ENCODE assay signal across 19 mouse cellular contexts in genomic region chr15:35229614-35230013, GRCm38 (mm10).
DNase-seq lines count a peak whose midpoint lies in the region; ATAC-seq and TF ChIP-seq lines count a peak whose summit lies in the region.
"Had no signal": no experiment of that assay in that cellular context is flagged by ENCODE, and none has a peak within 500 bp of the region (broad histone marks: within the 10 kb centered on the region; RNA-seq: fewer than 3 reads in every experiment).

No protein-coding gene starts in this region.

- no peak for DNase-seq in embryonic facial prominence, embryonic 10.5 days (ENCODE audit: low spot score)
- DNase-seq in kidney, adult 2 months = no peak
- DNase-seq in kidney, adult 8-10 months = no peak
- no peak for DNase-seq in lung, embryonic 14.5 days
- DNase-seq in lung, postnatal 4 days = no peak
- no peak for DNase-seq in liver, embryonic 14.5 days (ENCODE audit: low read depth in 3 of 3, low spot score in 3 of 3)
- DNase-seq in urinary bladder, adult 2 months (ENCODE audit: low spot score) = no peak
- DNase-seq: cerebellum, adult 9-11 months; gastrocnemius, postnatal 36 days; layer of hippocampus, postnatal 36 days; right cerebral cortex, postnatal 4 days; thymus, postnatal 25 days had no signal

- 92% methylated on average over 3 of the region's 3 CpGs for WGBS in embryonic facial prominence, embryonic 13.5 days
- 78% methylated on average over 3 of the region's 3 CpGs for WGBS in embryonic facial prominence, embryonic 10.5 days
- 89% methylated on average over 3 of the region's 3 CpGs for WGBS in kidney, adult 2 months
- 84% methylated on average over 3 of the region's 3 CpGs for WGBS in lung, embryonic 14.5 days
- 54% methylated on average over 3 of the region's 3 CpGs for WGBS in liver, embryonic 14.5 days (ENCODE audit: insufficient replicate concordance)

- no peak for TF ChIP-seq POLR2A in kidney, adult 2 months (IDR thresholded peaks at IDR 0.05; ENCODE audit: low read depth, low read length)

- peak; percentile 39 for TF ChIP-seq CTCF in kidney, adult 2 months (conservative IDR thresholded peaks at IDR 0.05; ENCODE audit: insufficient read depth, insufficient read length, low read depth, low read length)
- TF ChIP-seq CTCF in lung, embryonic 14.5 days (IDR thresholded peaks at IDR 0.05; ENCODE audit: low read depth) = 0 out of 2 replicates have a peak, but pooled peaks have one; percentile 21
- peak; percentile 45; the same call in 1 of the 2 replicates for TF ChIP-seq CTCF in liver, embryonic 14.5 days (IDR thresholded peaks at IDR 0.05; ENCODE audit: low read depth)

- no peaks in the 10 kb centered on the region for H3K4me1 ChIP-seq in embryonic facial prominence, embryonic 13.5 days
- no peaks in the 10 kb centered on the region for H3K4me1 ChIP-seq in embryonic facial prominence, embryonic 10.5 days
- H3K4me1 ChIP-seq in kidney, adult 2 months (ENCODE audit: control insufficient read depth, insufficient read depth, low read length) = no peaks in the 10 kb centered on the region
- H3K4me1 ChIP-seq in lung, embryonic 14.5 days (ENCODE audit: insufficient read depth) = no peaks in the 10 kb centered on the region
- H3K4me1 ChIP-seq in liver, embryonic 14.5 days (replicated peaks; ENCODE audit: control insufficient read depth in 2 of 2, insufficient read depth in 2 of 2, low read length in 1 of 2) = no peaks in the 10 kb centered on the region
- H3K4me1 ChIP-seq: embryonic facial prominence, embryonic 12.5 days; limb, embryonic 13.5 days; megakaryocyte, embryonic 14.5 days had no signal

- 0 out of 2 replicates have a peak, but pooled peaks have one; percentile 37 for ATAC-seq in embryonic facial prominence, embryonic 13.5 days (ENCODE audit: insufficient number of reproducible peaks, insufficient read depth, low FRiP score, low TSS enrichment, low read depth)
- no peak for ATAC-seq in lung, embryonic 14.5 days (ENCODE audit: insufficient read depth)
- ATAC-seq in liver, embryonic 14.5 days (ENCODE audit: insufficient read depth) = no peak
- ATAC-seq: forebrain, embryonic 14.5 days had no signal

- H3K27ac ChIP-seq in embryonic facial prominence, embryonic 13.5 days = no peak overlapping the region
- H3K27ac ChIP-seq in embryonic facial prominence, embryonic 10.5 days (replicated peaks) = no peak overlapping the region
- H3K27ac ChIP-seq in kidney, adult 2 months (ENCODE audit: insufficient read depth, low read depth, low read length) = no peak overlapping the region
- H3K27ac ChIP-seq in lung, embryonic 14.5 days (ENCODE audit: low read depth) = no peak overlapping the region
- no peak overlapping the region for H3K27ac ChIP-seq in liver, embryonic 14.5 days
- H3K27ac ChIP-seq: embryonic facial prominence, embryonic 12.5 days; heart, embryonic 13.5 days; layer of hippocampus, adult 2 months; limb, embryonic 13.5 days had no signal

- no peak overlapping the region for H3K4me2 ChIP-seq in embryonic facial prominence, embryonic 13.5 days
- no peak overlapping the region for H3K4me2 ChIP-seq in lung, embryonic 14.5 days
- H3K4me2 ChIP-seq in liver, embryonic 14.5 days (ENCODE audit: low read depth) = no peak overlapping the region
- H3K4me2 ChIP-seq: embryonic facial prominence, embryonic 12.5 days; heart, embryonic 13.5 days; limb, embryonic 13.5 days had no signal

- no peaks in the 10 kb centered on the region for H3K9me3 ChIP-seq in embryonic facial prominence, embryonic 13.5 days
- no peaks in the 10 kb centered on the region for H3K9me3 ChIP-seq in embryonic facial prominence, embryonic 10.5 days
- H3K9me3 ChIP-seq in lung, embryonic 14.5 days (ENCODE audit: low read depth, low read length) = no peaks in the 10 kb centered on the region
- H3K9me3 ChIP-seq in liver, embryonic 14.5 days (ENCODE audit: control insufficient read depth, low read length) = no peaks in the 10 kb centered on the region
- H3K9me3 ChIP-seq: embryonic facial prominence, embryonic 12.5 days; heart, embryonic 13.5 days; limb, embryonic 13.5 days had no signal

- no peaks in the 10 kb centered on the region for H3K27me3 ChIP-seq in embryonic facial prominence, embryonic 13.5 days
- no peaks in the 10 kb centered on the region for H3K27me3 ChIP-seq in embryonic facial prominence, embryonic 10.5 days (replicated peaks; ENCODE audit: low read depth, poor library complexity, severe bottlenecking)
- H3K27me3 ChIP-seq in kidney, adult 2 months (replicated peaks; ENCODE audit: control insufficient read depth, insufficient read depth, low read length) = no peaks in the 10 kb centered on the region
- no peaks in the 10 kb centered on the region for H3K27me3 ChIP-seq in lung, embryonic 14.5 days (ENCODE audit: insufficient read depth, low read length)
- H3K27me3 ChIP-seq in liver, embryonic 14.5 days (ENCODE audit: control insufficient read depth, insufficient read depth, low read length) = no peaks in the 10 kb centered on the region; the same call in 1 of the 2 replicates
- H3K27me3 ChIP-seq: embryonic facial prominence, embryonic 12.5 days; heart, embryonic 13.5 days; limb, embryonic 13.5 days had no signal

- H3K36me3 ChIP-seq in embryonic facial prominence, embryonic 13.5 days = no peaks in the 10 kb centered on the region
- H3K36me3 ChIP-seq in embryonic facial prominence, embryonic 10.5 days (replicated peaks) = no peaks in the 10 kb centered on the region
- H3K36me3 ChIP-seq in kidney, adult 2 months (ENCODE audit: control insufficient read depth, insufficient read depth, low read length) = no peaks in the 10 kb centered on the region
- no peaks in the 10 kb centered on the region for H3K36me3 ChIP-seq in lung, embryonic 14.5 days (ENCODE audit: insufficient read depth)
- H3K36me3 ChIP-seq in liver, embryonic 14.5 days (replicated peaks; ENCODE audit: control insufficient read depth, insufficient read depth, low read depth) = no peaks in the 10 kb centered on the region
- H3K36me3 ChIP-seq: embryonic facial prominence, embryonic 12.5 days; heart, embryonic 13.5 days; limb, embryonic 13.5 days had no signal

- no peak for TF ChIP-seq EP300 in liver, embryonic 14.5 days (IDR thresholded peaks at IDR 0.05; ENCODE audit: low read depth)

- no peak overlapping the region for H3K9ac ChIP-seq in embryonic facial prominence, embryonic 13.5 days
- H3K9ac ChIP-seq in lung, embryonic 14.5 days = no peak overlapping the region
- no peak overlapping the region for H3K9ac ChIP-seq in liver, embryonic 14.5 days (replicated peaks)
- H3K9ac ChIP-seq: embryonic facial prominence, embryonic 12.5 days; heart, embryonic 13.5 days; limb, embryonic 13.5 days had no signal

- H3K4me3 ChIP-seq in embryonic facial prominence, embryonic 13.5 days = no peak overlapping the region
- H3K4me3 ChIP-seq in embryonic facial prominence, embryonic 10.5 days = no peak overlapping the region
- no peak overlapping the region for H3K4me3 ChIP-seq in kidney, adult 2 months (ENCODE audit: insufficient read depth, low read depth, low read length)
- H3K4me3 ChIP-seq in lung, embryonic 14.5 days (ENCODE audit: low read depth, low read length) = no peak overlapping the region
- H3K4me3 ChIP-seq in liver, embryonic 14.5 days (ENCODE audit: insufficient read depth in 1 of 2, low read depth in 2 of 2, low read length in 2 of 2) = no peak overlapping the region
- H3K4me3 ChIP-seq: embryonic facial prominence, embryonic 12.5 days; heart, embryonic 13.5 days; layer of hippocampus, adult 2 months; limb, embryonic 13.5 days; megakaryocyte, embryonic 14.5 days had no signal
